Mouse (Mus musculus) monocyte, adult 59 days (primary cell): ENCODE results near the gene Gm14744. TPM values are rescaled to one million over a fixed set of nuclear protein-coding genes. Genes with fewer than 3 reads are reported as not detected.

Source experiments
- total RNA-seq, 2 experiments: library from RNA; stranded (reverse); gene quantifications; one replicate each; pipeline ENCODE4 v1.2.4; 2023

The Gm14744 gene
- total RNA-seq = not detected

GRCm38 (mm10) chrX:77864458-77864857, at the start of gene Gm14744:
Gene Gm14744, plus strand, starts transcription at chrX:77864758.

GRCm38 (mm10) chrX:77853523-77853922, 11.0 kb upstream of the Gm14744 start, which contains the start of gene Pbsn:
Gene Pbsn, minus strand, starts transcription at chrX:77853623.

Other genes starting within 250 kb of the Gm14744 start
- gene Prkx, start 68.5 kb upstream of the Gm14744 start, total RNA-seq = 10 to 100 TPM; 71.1 to 72.3 TPM
- not detected for gene Pbsn, start 11.1 kb upstream of the Gm14744 start, total RNA-seq
- gene 5430402E10Rik, start 60.3 kb downstream of the Gm14744 start, total RNA-seq = not detected
- gene Obp1a, start 226.6 kb downstream of the Gm14744 start, total RNA-seq = not detected